Mouse (Mus musculus) cerebellum, adult 2 months (tissue): ENCODE measurements at regions not wholly inside any gene's neighbourhood (a gene's known extent, or its start where the extent isn't known, plus 50 kb on each side); places are given as distances from the start of the nearest gene placed in this dataset.

ENCODE experiments used
- DNase-seq, 2 experiments: peaks; one replicate each; pipeline ENCODE4 v3.0.0; 2021
- H3K27ac ChIP-seq: fragments of 200-500 bp; 2 replicates; pipeline ENCODE4 v1.5.1; 2012; ENCODE audit warnings: low read length, control low read depth, inconsistent platforms; ENCODE audit not compliant: insufficient read depth
- H3K27me3 ChIP-seq: fragments of 200-500 bp; 2 replicates; pipeline ENCODE4 v1.6.1; 2012; ENCODE audit warnings: inconsistent platforms, mild to moderate bottlenecking, low read length, moderate library complexity; ENCODE audit not compliant: control insufficient read depth, insufficient read depth
- H3K4me1 ChIP-seq: fragments of 200-500 bp; 2 replicates; pipeline ENCODE4 v1.6.1; 2011; ENCODE audit warnings: low read length; ENCODE audit not compliant: control insufficient read depth, insufficient read depth
- H3K4me3 ChIP-seq: fragments of 200-500 bp; replicated peaks from 2 replicates; pipeline ENCODE3; 2011; ENCODE audit warnings: mild to moderate bottlenecking, low read depth, low read length, control low read depth; ENCODE audit not compliant: insufficient read depth
- CTCF ChIP-seq: fragments of 200-500 bp; IDR thresholded peaks from 2 replicates; pipeline ENCODE4 v1.5.1; 2011; ENCODE audit warnings: low read depth, mild to moderate bottlenecking, control low read depth, low read length, moderate library complexity, borderline replicate concordance; ENCODE audit not compliant: insufficient read depth
- POLR2A ChIP-seq: fragments of 200-500 bp; IDR thresholded peaks from 2 replicates; pipeline ENCODE4 v1.6.1; 2011; ENCODE audit warnings: low read length, control low read depth, borderline replicate concordance; ENCODE audit not compliant: insufficient read depth
- WGBS: fragments of 180-500 bp; shearing (Covaris S2); methylation state at CpG from one replicate; pipeline ENCODE4 v1.1.7; 2018; 5-methylcytosine and 5-hydroxymethylcytosine counted together

DNA sequence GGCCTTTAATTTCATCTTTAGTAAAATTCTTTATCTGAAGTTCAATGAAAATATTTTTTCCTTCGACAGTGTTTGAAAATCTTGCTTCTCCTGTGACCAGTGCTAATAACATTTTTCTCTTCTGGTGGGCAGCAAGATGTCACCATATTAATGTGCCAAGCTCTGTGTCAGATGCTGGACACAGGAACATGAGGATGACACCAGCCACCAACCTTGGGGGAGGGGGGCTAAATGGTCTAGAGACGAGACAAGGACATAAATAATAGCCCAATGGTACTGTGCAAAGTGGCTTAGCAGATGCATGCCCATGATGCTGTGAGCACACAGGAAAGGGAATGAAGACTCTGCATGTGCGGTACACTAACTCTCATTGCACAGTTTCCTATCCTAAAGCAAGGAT, 373.8 kb downstream of the Nuf2 start:
- Histone ChIP-seq H3K4me3 (no peak overlapping the region), H3K4me1 (no peaks in the 10 kb centered on the region), H3K27ac (no peak overlapping the region), H3K27me3 (no peaks in the 10 kb centered on the region)
- TF ChIP-seq CTCF (no peak), POLR2A (no peak)
- WGBS, result 43% methylated on average over 3 of the region's 3 CpGs
- DNase-seq, result no peak

DNA sequence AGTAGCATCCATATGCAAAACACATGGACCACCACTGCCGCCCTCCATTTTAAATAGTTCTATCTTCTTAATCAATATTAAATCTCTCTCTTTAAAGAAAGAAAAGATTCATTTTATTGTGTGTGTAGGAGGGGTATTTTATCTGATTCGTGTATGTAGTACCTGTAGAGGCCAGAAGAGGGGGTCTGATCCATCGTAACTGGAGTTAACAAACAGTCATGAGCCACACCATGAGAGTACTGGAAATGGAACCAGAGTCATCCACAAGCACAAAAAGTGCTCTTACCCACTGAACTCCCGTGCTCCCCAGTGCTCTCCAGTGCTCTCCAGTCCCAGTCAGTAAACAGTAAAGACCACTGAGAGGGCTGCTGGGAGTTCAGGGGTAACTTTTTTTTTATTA, 374.4 kb downstream of the Nuf2 start:
- WGBS, result 89% methylated on average over 4 of the region's 4 CpGs
- Histone ChIP-seq H3K27me3 (no peaks in the 10 kb centered on the region), H3K4me3 (no peak overlapping the region), H3K4me1 (no peaks in the 10 kb centered on the region), H3K27ac (no peak overlapping the region)
- DNase-seq, result no peak
- TF ChIP-seq POLR2A (no peak), CTCF (no peak)

DNA sequence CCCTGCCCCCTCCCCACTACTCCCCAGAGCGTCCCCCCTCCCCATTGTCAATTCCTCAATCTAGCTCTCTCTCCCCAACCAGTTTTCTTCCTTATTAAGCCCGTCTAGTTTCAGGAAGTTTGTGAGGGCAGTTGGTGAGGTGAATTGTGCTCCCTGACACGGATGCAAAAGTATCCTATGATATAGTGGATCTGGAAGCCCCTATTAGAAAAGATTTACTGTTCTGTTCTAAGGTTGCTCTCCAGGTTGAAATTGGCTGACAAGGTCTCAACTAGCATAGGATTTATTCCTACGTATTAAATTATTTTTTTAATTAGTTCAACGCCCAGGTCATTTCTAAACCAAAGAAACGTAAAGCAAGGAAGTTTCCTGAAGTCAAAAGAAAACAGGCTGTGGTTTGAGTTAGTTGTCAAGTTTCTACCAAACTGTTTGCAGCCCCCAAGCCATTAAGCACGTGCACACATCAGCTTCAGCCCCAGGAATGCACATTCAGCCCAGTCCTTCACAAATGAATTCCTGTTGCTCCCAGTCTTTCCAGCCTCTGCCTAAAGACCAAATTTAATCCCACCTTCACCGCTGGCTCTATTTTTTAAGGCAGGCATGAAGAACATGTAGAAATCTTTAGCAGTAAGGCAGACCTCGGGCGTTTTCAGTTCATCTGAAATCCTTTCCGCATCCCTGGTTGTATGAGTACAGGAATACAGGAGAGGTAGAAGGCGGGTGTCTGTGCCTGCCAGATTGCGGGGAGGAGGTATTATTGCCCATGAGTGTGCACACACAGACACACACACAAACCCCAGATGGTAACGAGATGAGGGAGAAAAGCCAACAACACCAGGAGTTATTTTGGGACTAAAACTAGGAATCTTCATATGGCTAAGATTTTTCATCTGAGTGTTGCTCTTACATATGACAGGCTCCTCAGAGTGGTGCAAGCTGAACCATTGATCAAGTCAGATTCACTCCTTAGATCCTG, 375.5 kb downstream of the Nuf2 start:
- no peak overlapping the region for H3K27ac ChIP-seq
- H3K27me3 ChIP-seq, result no peaks in the 10 kb centered on the region

DNA sequence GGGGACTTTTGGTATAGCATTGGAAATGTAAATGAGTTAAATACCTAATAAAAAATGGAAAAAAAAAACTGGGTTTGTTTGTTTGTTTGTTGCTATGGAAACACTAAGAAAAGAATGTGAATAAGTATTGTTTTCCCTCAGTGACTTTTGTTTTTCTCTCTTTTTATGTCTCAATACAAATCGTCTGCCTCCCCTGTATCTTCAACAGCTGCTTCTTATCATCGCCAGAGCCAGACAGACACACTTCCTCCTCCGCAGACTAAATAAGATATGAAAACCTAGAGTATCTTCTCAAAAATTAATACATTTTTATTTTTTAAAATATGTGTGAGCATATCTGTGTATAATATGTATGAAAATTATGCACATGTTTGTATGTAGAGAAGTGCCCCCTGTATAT, 389.0 kb downstream of the Nuf2 start:
- no peak for DNase-seq
- peaks cover 2% of the 10 kb centered on the region; the same call in 1 of the 2 replicates for H3K4me1 ChIP-seq
- TF ChIP-seq CTCF, result no peak
- no peak for TF ChIP-seq POLR2A
- no peak overlapping the region for H3K4me3 ChIP-seq
- no peaks in the 10 kb centered on the region for H3K27me3 ChIP-seq
- H3K27ac ChIP-seq, result no peak overlapping the region
- WGBS, result 80% methylated on average over 3 of the region's 3 CpGs

More for the DNA sequence above, 375.5 kb downstream of the Nuf2 start:
- TF ChIP-seq POLR2A (no peak), CTCF (no peak)
- Histone ChIP-seq H3K4me1 (no peaks in the 10 kb centered on the region), H3K4me3 (no peak overlapping the region)
- no peak for DNase-seq
- WGBS, result 50% methylated on average over 14 of the region's 14 CpGs

DNA sequence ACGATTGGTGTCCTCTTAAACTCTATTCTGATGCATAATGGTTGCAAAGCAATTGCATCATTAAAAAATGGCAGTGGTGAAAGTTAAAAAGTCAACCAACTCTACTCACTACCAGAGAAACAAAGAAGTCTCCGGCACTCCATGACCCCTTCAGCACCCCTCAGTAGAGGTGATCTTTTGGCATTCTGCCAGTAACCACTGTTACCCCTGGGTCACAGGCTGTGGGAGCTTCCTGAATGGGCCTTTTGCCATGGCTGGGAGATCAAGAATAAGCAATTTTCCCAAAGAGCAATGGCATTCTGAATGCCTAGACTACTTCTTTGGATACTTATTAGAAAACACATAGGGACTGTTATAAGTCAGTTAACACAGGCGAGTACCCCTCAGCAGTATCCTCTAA, 391.2 kb downstream of the Nuf2 start:
- Histone ChIP-seq H3K27me3 (no peaks in the 10 kb centered on the region), H3K4me1 (peaks cover 6% of the 10 kb centered on the region; the same call in 1 of the 2 replicates), H3K4me3 (no peak overlapping the region), H3K27ac (no peak overlapping the region)
- TF ChIP-seq CTCF (no peak), POLR2A (no peak)
- peak in 1 of 2 experiments; percentile 1 for DNase-seq
- WGBS, result 44% methylated on average over 3 of the region's 3 CpGs

DNA sequence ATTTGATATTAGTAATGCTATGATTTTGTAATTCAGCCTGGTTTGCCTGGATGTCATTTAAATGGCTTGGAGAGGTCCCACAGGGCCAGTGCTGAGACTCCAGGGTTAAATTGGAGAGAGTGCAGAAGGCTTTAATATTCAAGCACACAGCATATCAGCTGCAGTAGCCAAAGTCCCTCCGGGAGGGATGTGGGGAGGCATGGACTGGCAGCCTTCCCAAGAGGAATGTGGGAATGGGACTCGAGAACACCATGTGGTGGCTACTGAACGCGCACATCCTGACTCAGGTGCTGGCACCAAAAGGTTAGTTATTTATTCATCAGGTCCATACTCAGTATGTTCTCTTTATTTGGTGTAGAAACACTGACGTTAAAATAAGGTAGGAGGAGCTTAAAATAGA, 391.8 kb downstream of the Nuf2 start:
- TF ChIP-seq POLR2A, result no peak
- no peak for TF ChIP-seq CTCF
- H3K4me3 ChIP-seq, result no peak overlapping the region
- no peaks in the 10 kb centered on the region for H3K27me3 ChIP-seq
- WGBS, result 6% methylated on average over 5 of the region's 5 CpGs
- H3K27ac ChIP-seq, result no peak overlapping the region
- peaks cover 6% of the 10 kb centered on the region; the same call in 1 of the 2 replicates for H3K4me1 ChIP-seq
- peak; percentile 7 to 32 for DNase-seq

DNA sequence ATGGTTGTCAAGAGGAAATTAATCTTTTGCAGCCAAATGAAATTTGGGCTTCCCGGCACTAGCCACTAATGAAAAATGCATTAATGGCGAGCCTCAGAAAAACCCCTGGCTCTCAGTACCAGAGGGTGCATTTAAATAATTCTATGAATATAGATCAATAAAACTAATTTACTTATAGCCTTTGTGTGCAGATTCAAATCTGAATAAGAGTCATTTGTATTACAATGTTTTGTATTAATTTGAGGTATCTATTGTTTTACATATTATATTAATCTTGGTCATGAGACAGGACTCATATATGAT, 392.1 kb downstream of the Nuf2 start:
- TF ChIP-seq POLR2A (no peak), CTCF (no peak)
- Histone ChIP-seq H3K4me1 (peaks cover 6% of the 10 kb centered on the region; the same call in 1 of the 2 replicates), H3K27ac (no peak overlapping the region), H3K4me3 (no peak overlapping the region), H3K27me3 (no peaks in the 10 kb centered on the region)
- WGBS, result 66% methylated on average over 2 of the region's 2 CpGs
- no peak for DNase-seq
